Mouse (Mus musculus): ENCODE results near the gene Noxo1.
"Not testable (repeated sequence)": the region's sequence is repeated elsewhere in the genome, so short reads cannot be mapped to it uniquely, and the experiment has no call there.

DNA sequence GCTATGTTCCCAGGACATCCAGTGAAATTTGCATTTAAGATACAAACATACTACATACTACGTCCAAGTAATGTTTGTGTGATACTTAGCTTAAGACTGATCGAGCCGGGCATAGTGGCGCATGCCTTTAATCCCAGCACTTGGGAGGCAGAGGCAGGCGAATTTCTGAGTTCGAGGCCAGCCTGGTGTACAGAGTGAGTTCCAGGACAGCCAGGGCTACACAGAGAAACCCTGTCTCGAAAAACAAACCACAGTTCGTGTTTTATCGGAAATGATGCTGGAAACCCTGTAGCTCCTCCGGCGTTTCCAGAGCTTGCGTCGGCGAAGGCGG is 26.9 kb upstream of the Noxo1 start:
- not testable (repeated sequence) for TF ChIP-seq CTCF (IDR thresholded peaks at IDR 0.05; ENCODE audit: control insufficient read depth, insufficient read depth, insufficient read length); MAX (IDR thresholded peaks at IDR 0.05); CEBPB (IDR thresholded peaks at IDR 0.05; ENCODE audit: low read depth); MYOG (IDR thresholded peaks at IDR 0.05; ENCODE audit: control insufficient read depth, extremely low read depth, insufficient read length); MYOD1 (IDR thresholded peaks at IDR 0.05; ENCODE audit: control insufficient read depth, insufficient read length, low read depth); USF1 (IDR thresholded peaks at IDR 0.05; ENCODE audit: low read depth); FOSL1 (IDR thresholded peaks at IDR 0.05; ENCODE audit: insufficient read depth, low read length, poor library complexity, severe bottlenecking)

Measured in C2C12 (cell line).